Mouse (Mus musculus): ENCODE results near the gene Rapgef4. TPM values are rescaled to one million over a fixed set of nuclear protein-coding genes. Genes with fewer than 3 reads are reported as not detected.

Rapgef4 gene
- total RNA-seq (2021), result 10 to 100 TPM; 85.4 to 88.9 TPM

DNA sequence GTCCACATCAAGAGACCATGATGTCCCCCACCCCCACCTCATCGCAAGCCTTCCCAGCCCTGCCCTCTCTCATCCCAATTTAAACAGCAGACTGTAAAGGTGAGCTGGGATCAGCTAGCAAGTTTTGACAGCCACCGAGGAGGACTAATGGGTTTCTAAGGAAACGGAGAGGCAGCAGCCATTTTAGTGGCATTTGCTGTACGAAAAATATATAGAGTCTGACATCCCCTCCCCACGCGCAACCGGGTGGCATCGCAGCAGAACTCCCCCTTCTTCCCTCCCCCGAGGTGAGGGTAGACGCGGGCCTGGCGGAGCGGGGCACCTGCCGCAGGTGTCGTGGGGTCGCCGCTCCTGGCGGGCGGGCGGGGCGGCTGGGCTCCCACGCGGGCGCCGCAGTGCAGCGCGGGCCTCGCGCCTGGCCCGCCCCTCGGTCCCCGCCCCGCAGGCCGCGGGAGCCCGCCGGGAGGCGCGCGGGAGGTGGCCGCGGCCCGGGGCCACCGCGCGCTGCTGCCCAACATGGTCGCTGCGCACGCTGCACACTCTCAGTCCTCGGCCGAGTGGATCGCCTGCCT lies at the start of gene Rapgef4:
TSS of gene Rapgef4 (plus strand) at position 470 of the 572 bp plus-strand sequence.
- DNase-seq, result peak; percentile 12
- intact Hi-C loops (cut with DNase I), result no loop called here

DNA sequence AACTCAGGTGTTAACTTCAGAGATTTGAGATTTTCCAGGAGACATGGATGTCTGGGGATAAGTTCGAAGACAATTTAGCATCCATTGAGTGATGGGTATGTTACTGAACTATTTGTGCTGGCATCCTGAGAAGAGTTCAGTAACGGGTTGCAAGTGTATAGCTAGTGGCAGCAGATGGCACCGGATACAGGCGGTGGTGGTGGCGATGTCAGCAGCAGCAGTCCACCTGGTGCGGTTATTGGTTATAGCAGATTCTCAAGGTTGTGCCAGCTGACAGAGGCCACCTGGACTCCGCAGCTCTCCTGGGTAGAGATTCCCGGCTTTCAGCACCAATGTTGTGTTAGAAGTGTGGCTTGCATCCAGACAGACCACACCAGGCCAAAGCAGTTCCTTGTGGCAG lies 47.0 kb upstream of the Rapgef4 start:
- no peak for DNase-seq
- intact Hi-C loops (cut with DNase I), result no loop called here

DNA sequence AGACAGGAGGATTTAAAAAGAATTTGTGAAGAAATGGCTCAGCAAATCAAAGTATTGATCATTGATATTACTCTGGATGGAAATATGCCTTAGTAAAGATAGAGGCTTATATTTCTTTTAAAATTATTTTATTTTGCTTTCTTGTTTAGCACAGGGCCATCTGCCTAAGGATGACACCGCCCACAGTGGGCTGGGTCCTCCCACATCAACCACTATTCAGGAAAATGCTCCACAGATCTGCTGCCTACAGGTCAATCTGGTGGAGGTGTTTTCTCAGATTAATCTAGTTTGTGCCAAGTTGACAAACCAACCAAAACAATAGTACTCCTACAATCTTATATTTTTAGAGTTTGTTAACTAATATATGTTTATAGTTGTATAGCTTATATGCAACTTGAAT lies 44.3 kb upstream of the Rapgef4 start:
- no peak for DNase-seq
- intact Hi-C loops (cut with DNase I), result no loop called here

DNA sequence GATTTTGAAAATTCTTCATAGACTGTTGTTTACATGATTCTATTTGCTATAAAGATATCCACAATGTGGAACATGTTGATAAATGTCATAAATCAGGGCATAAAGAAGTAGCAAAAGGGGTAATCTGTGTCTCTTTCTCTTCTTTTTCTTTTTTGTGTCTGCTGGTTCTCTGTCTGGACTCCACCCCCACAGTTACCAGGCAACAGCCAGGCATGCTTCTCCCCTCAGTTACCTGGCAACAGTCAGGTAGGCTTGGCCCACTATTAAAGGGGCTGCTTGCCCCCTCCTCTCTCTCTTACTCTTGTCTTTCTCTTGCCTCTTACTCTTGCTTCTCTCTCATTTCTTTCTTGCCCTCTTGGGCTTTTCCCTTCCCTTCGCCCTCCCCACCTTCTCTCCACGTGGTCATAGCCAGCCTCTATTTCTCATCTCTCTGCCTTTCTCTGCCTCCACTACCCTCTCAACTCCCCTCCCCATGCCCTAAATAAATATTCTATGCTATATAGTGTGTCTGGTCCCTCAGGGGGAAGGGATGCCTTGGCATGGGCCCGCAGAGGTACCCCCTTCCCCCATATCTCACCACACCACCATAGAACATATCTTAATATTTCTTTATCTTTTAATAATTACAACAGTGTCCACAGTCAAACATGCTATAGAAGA lies 43.3 kb upstream of the Rapgef4 start:
- DNase-seq, result no peak
- intact Hi-C loops (cut with DNase I), result no loop called here

DNA sequence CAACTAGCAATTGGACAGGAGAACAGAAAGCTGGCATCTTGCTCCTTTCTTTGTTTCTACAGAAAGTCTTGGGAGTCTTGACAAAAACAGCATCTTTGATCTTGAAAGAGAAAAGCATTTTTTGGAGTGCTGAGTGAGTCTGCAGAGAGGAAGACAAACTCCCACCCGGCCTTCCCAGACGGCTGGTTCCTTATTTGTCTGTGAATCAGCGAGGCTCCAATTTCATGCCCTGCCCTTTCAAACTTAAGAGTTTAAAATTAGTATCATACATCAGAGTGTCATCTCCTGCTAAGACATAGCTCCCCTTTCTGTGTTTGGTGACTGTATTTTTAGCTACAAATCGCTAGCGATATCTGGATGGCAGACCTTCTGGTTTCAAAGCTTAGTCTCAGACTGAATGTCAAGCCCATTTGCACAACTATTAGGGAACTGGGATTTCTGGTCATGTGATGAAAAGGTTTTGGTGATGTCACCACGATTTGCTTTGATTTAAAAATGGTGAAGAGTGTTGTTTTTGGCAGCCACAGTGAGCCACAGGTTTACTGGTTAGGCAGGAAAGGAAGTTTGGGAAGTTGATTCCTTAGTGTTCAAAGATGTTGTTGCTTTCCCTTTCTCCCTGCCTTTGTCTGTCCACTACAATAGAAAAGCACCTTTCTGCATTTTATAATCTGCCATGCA lies 42.2 kb upstream of the Rapgef4 start:
- intact Hi-C loops (cut with DNase I), result no loop called here
- no peak for DNase-seq

DNA sequence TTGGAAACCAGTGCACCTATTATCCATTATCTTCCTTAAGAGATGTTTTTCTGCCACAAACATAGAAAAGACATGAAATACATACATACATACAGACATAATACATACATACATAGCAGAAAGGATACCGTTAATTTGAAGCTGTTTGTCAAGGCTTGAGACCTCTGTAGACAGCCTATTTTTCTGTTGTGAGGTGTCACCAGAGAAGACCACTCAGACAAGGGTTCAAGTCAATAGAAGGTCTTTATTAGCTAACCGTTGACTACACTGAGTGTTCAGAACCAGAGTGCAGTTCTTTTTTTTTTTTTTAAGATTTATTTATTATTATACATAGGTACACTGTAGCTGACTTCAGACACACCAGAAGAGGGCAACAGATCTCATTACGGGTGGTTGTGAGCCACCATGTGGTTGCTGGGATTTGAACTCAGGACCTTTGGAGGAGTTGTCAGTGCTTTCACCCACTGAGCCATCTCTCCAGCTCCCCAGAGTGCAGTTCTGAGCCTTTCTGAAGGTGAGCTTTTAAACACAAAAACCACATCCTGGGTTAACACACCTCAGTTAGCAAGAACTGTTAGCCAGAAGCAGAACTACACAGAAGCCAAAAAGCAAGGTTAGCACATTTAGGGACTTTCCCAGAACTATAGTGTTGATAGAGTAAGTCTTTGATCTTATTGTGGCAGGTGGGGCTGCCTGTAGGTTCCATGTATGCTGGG lies 39.9 kb upstream of the Rapgef4 start:
- intact Hi-C loops (cut with DNase I), result no loop called here
- no peak for DNase-seq

DNA sequence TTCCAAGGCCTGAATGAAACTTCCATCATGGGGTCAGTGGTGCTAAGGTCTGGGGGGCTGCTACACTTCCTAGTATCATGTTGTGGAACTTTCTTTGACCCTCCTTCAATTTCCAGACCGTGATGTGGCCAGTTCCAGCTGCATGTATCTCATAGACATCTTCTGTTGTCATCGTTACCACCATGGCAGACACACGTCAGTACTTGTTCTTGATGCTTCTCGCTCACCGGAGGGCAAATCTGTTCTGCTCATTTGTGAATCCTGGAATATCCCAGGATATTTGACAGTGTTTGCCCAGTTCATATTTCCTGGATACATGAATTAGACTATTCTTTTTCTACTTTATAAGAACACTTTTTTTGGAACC lies 39.3 kb upstream of the Rapgef4 start:
- no peak for DNase-seq
- intact Hi-C loops (cut with DNase I), result no loop called here

DNA sequence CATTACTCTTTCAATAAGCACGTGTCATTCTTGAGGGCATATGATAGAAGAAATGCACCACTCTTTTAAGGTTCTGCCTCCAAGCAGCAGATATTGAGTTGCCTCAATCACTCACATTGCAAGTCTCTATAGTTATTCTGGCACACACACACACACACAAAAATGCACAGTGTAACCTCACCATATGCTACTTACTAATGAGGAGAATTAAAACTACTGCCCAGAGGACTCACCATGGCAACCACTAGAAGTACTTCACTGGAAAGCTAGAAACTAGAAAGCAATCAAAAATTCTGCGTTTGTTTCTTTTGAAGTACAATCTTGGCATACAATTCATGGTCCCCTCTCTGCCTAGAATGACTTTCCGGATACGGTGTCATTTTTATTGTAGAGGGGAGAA lies 29.8 kb upstream of the Rapgef4 start:
- no peak for DNase-seq
- intact Hi-C loops (cut with DNase I), result no loop called here

DNA sequence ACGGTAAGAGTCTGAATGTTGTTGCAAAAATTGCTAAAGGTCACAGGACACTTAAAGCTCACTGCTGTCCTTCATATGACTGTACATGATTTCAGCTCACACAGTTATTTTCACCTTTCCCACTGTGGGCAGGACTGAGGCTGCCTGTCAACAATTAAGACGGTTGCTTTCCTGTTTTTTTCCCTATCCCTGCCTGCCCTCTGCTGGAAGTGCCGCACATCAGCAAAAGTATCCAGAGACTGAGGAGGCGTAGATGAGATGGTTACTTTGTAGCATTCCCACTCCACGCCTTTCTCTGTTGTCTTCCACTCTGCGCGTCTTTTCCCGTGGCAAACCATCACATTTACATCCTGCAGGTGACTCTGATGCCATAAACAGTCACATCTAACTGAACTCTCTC lies 25.4 kb upstream of the Rapgef4 start:
- intact Hi-C loops (cut with DNase I), result loop anchor here (5.0 kb wide), 1 partner anchor 58 kb away; no protein-coding TSS in a partner anchor
- peak; percentile 58 for DNase-seq

DNA sequence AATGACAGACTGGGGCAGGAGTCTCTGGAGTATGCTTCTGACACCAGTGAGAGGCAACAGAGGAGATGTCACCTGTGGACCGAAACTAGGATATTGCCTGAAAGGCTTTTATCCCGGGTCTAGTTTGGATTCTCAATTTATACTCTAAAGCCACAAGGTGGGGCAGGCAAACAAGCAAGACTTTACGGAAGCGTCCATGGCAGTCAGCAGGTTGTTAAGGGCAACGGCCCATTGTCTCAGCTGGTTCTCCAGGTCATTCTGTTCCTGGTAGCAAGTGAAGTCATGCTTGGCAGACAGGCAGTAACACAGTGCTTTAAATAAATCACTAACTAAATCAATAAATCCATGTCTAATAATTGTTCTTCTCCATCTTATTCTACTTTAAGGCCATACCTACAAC lies 24.6 kb upstream of the Rapgef4 start:
- intact Hi-C loops (cut with DNase I), result loop anchor here (5.0 kb wide), 1 partner anchor 59 kb away; no protein-coding TSS in a partner anchor
- DNase-seq, result no peak

DNA sequence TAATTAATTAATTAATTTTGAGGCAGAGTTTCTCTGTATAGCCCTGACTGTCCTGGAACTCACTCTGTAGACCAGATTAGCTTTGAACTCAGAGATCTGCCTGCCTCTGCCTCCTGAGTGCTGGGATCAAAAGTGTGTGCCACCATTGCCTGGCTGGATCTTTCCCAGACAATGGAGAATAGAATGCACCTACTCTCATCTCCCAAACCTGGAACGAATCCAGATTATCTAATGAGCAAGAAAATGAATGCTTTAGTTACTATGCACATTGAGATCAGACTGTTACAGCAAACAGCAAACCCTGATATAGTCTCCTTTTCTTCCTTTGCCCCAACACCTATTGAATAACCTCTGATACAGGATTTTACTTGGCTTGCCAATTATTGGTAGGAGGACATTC lies 23.1 kb upstream of the Rapgef4 start:
- intact Hi-C loops (cut with DNase I), result loop anchor here (5.0 kb wide), 1 partner anchor 61 kb away; no protein-coding TSS in a partner anchor
- no peak for DNase-seq

DNA sequence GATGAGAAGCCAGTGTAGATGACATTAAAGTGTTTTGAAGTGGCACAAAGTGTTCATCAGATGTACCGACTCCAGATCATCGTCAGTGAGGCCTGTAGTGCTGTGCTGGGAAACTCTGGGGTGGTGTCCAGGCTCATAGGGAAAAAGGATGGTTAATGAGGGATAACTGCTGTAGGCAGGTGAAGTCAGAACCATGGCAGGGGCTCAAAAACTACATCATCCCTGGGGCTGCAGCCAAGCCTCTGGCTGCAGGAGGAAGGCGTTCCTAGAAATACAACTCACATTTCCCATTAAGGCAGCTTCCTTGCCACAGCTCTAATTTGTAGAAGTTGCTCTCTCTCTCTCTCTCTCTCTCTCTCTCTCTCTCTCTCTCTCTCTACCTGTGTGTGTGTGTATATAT lies 22.6 kb upstream of the Rapgef4 start:
- DNase-seq, result no peak
- intact Hi-C loops (cut with DNase I), result loop anchor here (5.0 kb wide), 1 partner anchor 61 kb away; no protein-coding TSS in a partner anchor

DNA sequence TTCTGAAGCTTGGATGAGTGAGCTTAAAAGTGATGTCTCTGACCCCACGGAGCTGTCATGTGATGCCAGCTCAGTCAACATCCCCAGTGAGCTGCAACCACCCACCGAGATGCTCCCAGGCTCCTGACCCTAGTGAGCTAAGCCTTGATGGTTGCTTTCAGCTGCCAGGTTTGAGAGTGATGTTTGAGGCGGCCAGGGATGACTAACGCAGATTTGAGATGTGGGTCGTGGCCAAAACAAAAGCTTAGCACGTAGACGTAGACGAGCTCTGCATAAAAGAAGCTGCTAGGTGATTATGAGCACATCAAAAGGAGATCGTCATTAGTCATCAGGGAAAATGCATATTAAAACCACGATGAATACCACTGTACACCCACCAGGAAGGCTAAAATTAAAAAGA lies 16.8 kb upstream of the Rapgef4 start:
- intact Hi-C loops (cut with DNase I), result no loop called here
- no peak for DNase-seq

DNA sequence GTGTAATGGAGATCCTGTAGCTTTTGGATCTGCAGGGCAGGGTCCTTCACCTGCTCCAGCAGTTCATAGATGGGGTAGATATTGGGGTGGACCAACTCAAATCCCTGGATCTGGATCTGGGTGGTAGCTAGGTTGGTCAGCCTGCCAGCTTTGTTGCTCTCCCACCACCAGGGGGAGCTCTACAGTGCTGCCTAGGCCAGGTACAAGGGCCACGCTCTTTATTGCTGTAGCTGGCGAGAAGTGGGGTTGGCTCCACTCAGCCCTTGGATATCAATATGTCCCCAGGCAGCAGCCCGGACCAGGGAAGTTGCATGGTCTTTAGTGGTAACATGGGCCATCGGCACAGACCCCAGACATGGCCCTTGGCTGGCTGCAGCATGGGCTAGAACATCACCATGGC lies 15.6 kb upstream of the Rapgef4 start:
- intact Hi-C loops (cut with DNase I), result no loop called here
- DNase-seq, result peak; percentile 37

DNA sequence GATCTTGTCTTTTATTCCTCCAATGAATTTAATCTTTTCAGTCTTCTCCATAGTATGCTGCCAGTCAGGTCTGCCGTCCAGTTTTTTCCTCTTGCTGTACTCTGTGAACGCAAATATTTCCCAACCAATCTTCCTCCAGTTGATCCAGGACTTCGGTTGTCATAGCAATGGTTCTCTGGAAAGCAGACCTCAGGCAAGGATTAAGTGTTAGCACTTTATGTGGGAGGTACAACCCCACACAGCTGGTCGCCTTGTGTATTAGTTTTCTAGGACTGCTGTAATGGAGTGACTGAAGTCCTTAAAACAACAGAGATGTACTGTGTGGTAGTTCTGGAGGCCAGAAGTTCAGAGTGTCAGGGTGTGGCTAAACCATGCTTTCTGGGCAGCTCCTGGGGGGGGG lies 14.3 kb upstream of the Rapgef4 start:
- no peak for DNase-seq
- intact Hi-C loops (cut with DNase I), result no loop called here

DNA sequence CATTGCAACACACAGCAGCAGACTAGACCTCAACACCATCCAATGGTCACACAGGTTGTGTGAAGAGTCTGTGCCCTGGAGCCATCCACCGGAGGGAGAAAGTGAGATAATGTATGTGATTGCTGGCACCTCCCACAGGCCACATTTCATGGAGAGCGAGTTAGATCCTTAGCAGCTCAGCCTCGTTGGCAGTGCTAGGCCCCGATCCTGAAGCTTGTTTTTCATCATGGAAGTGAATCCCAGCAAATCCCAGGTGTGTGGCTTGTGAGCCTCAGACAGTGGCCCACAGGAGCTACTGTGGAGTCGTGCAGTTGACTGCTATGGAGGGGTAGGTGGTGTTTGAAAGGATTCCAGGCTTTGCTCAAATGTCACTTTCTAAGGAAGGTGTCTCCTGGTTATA lies 13.2 kb upstream of the Rapgef4 start:
- DNase-seq, result no peak

DNA sequence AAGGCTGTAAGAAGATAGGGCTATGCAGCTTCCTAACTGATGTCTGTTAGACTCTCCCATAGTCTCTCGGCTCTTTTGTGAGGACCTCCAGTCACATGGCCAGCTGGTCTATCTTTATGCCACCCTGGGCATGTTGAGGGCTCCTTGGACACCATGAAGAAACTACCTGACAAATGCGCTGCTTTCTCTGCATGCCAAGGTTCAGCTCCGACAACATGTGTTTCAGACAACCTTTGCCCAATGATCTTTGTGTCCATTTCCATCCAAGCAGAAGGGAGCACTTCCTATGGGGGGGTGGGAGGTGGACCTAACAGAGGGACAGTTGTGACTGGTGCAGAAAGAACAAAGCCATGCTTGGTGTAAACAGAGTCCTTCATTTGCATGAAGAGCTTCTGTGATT lies 7.4 kb upstream of the Rapgef4 start:
- DNase-seq, result no peak
- intact Hi-C loops (cut with DNase I), result no loop called here

More for the DNA sequence above, 13.2 kb upstream of the Rapgef4 start:
- intact Hi-C loops (cut with DNase I), result no loop called here

DNA sequence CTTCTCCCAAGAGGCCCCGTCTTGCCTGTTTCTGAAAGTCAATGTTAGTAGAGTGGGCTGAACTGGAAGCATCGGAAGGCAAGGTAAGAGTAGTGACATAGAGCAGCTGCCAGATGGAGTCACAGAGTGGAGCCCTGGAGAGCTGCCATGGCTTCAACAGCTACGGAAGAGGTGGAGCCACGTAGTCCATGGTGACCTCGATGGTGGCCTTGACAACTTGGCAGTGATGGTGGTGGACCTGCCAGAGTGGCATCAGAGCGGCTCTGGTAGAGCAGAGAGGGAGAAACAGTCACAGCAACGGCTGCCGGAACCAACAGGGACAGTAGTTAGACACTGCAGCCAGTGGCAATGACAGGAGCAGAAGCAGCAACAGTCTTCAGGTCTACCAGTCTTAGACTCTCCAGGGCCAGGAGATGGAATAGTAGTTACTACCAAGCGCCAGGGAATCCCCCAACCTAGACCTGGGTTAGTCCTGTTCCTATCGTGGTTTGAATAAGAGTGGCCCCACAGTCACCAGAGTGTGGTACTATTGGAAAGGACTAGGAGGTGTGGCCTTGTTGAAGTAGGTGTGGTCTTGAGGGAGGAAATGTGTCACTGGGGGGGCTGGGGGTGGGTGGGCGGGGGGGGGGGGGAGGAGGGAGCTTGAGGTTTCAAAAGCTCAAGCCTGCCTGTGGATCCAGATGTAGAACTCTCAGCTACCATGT lies 6.7 kb upstream of the Rapgef4 start:
- DNase-seq, result peak; percentile 86
- intact Hi-C loops (cut with DNase I), result no loop called here

DNA sequence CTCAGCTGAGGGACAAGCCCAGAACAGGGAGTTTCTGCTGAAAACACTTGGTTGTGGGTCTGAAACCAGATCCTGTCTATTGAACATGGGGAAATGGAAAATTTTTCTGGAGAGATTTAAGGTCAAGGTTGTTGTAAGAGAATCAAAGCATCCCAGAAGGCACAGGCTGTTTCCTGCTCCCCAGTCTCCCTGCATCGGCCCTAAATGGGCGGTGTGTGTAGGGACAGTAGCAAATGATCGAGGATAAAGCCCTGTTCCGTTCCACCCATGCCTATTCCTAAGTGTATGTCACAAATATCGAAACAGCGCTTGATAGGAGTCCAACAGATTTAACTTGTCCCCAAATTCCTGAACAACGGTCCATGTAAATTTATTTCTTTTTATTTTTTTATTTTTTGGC lies 1.1 kb upstream of the Rapgef4 start:
- intact Hi-C loops (cut with DNase I), result no loop called here
- DNase-seq, result no peak

DNA sequence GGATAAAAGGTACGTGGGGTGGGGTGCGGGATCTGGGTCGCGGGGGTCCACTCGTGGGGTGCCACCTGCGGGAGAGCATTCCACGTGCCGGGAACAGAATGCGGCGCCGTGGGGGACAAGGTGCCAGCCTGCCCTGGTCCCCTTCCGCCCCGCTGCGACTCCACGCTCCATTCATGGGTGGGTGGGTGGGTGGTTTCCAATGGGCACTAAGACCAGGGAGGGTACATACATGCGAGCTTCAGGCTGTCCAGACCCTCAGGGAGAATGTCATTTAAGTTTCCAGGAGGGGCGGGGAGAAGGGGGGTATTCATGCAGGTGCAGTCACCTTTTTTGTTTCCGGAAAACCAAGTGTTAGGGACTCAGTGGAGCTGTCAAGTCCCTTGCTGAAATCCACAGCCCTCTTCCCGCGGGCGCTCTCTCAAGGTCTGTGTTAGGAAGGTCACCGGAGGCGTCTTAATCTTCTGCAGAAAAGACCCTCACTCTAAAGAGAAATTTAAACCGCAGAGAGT lies 357 bp downstream of the Rapgef4 start:
- intact Hi-C loops (cut with DNase I), result no loop called here
- peak; percentile 14 for DNase-seq

DNA sequence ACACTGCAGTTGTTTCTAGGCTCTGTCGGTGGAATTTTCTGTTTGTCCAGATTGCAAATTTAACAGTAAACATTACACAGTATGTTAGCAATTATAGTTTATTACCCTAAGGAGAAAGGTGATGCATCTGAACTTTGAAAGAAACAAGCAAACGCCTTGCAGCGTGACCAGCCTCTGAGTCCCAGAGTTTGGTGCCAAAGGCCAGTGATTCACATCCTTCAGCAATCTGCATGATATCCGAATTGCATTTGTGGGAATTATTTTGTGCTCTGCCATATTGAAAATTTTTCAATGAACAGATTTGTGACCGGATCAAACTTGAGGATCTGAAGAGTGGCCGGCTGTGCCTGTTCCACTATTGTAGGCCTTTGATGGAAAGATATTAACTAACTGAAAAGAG lies 856 bp downstream of the Rapgef4 start:
- intact Hi-C loops (cut with DNase I), result no loop called here
- DNase-seq, result no peak

All from left cerebral cortex, postnatal 4 days (tissue).